Mouse (Mus musculus): ENCODE measurements around the gene Mfap1a. TPM values are rescaled to one million over a fixed set of nuclear protein-coding genes. Genes with fewer than 3 reads are reported as not detected.

Mfap1a gene
- total RNA-seq, 2 experiments from 2014 or later, result 32.0 to 34.5 TPM

GRCm38 (mm10) chr2:121444178-121444577, 62.3 kb downstream of the Mfap1a start, which contains the start of gene Ell3:
Ell3 (minus strand) TSS chr2:121444278.
- no peak for DNase-seq (ENCODE audit: low spot score in 2 of 2)

DNA sequence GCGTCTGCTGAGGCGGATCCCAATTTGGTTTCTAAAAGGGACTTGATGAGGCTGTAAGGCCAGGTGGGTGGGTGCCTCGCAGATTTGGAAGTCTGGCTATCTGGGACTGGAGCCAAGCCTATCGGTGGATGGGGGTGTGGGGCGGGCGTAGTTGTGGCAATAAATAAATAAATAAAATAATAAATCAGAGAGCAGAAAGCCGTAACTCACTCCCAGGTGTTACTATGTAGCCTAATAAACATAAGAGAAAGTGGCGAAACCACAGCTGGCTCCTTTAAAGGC, 63.5 kb downstream of the Mfap1a start:
- no peak for DNase-seq (ENCODE audit: low spot score in 2 of 2)

GRCm38 (mm10) chr2:121442259-121443067, 64.0 kb downstream of the Mfap1a start:
- DNase-seq (ENCODE audit: low spot score in 2 of 2), result peak; percentile 70 to 73

Small RNA genes within 50 kb of the gene (microRNA-seq; reads per million reads assigned to microRNA genes)
- gene Gm22953 (ENCODE audit: borderline number of aligned reads in 2 of 2), result 0 reads per million in 2 experiments

Other genes with a start within 250 kb of the Mfap1a start
- 10 to 100 TPM; 61.6 to 69.8 TPM for gene Trp53bp1, start 235.3 kb downstream of the Mfap1a start, total RNA-seq (2021)
- gene Map1a, start 217.1 kb downstream of the Mfap1a start, total RNA-seq (2021), result 1 to 10 TPM; 6.5 to 7.6 TPM
- 10 to 100 TPM; 49.3 to 80.6 TPM for gene Ppip5k1, start 151.3 kb downstream of the Mfap1a start, total RNA-seq (2021)
- gene Ckmt1, start 149.0 kb downstream of the Mfap1a start, total RNA-seq (2021), result 10 to 100 TPM in 1 of 2 experiments, 1 to 10 TPM in 1; 6.9 to 12.0 TPM
- under 1 TPM; 0.03 to 0.22 TPM for gene Strc, start 119.5 kb downstream of the Mfap1a start, total RNA-seq (2021)
- 100 to 1,000 TPM; 355 to 437 TPM for gene Pdia3, start 92.9 kb downstream of the Mfap1a start, total RNA-seq (2021)
- 1 to 10 TPM; 2.2 to 2.6 TPM for gene Catsper2, start 92.9 kb downstream of the Mfap1a start, total RNA-seq (2021)
- under 1 TPM; 0.17 to 0.35 TPM for gene Ell3, start 62.4 kb downstream of the Mfap1a start, total RNA-seq (2021)
- 100 to 1,000 TPM; 363 to 372 TPM for gene Serf2, start 57.5 kb downstream of the Mfap1a start, total RNA-seq (2021)
- 10 to 100 TPM; 20.9 to 43.7 TPM for gene Hypk, start 53.4 kb downstream of the Mfap1a start, total RNA-seq (2021)
- gene Serinc4, start 49.9 kb downstream of the Mfap1a start, total RNA-seq (2021), result under 1 TPM in 1 of 2 experiments, not detected in 1; 0.19 TPM
- gene Mfap1b, start 32.6 kb downstream of the Mfap1a start, total RNA-seq (2021), result 10 to 100 TPM; 39.8 to 45.1 TPM
- gene Wdr76, start 58 bp upstream of the Mfap1a start, total RNA-seq (2021), result 1 to 10 TPM; 2.3 to 2.8 TPM

All from adrenal gland, adult 18-20 months (tissue).